Mouse (Mus musculus) limb, embryonic 14.5 days (tissue): ENCODE measurements around the gene Tns3. TPM values are rescaled to one million over a fixed set of nuclear protein-coding genes. Genes with fewer than 3 reads are reported as not detected.

Experiments
- ATAC-seq: fragments of 200-750 bp; cut with Nextera tagmentation; 2 replicates; pipeline ENCODE4 v1.8.0; 2017; ENCODE audit warnings: low read depth, moderate number of reproducible peaks, moderate TSS enrichment; ENCODE audit not compliant: low FRiP score
- DNase-seq: peaks from one replicate; pipeline ENCODE4 v3.0.0-alpha.2; 2015; ENCODE audit warnings: low spot score
- H3K27ac ChIP-seq: fragments of 300-500 bp; sonication (generic); replicated peaks from 2 replicates; pipeline ENCODE4 v1.5.1; 2014; ENCODE audit warnings: low read depth, mild to moderate bottlenecking, low read length, moderate library complexity, mixed read lengths
- H3K27me3 ChIP-seq: fragments of 300-500 bp; sonication (generic); 2 replicates; pipeline ENCODE4 v1.6.1; 2014; ENCODE audit warnings: low read length, mixed read lengths; ENCODE audit not compliant: control insufficient read depth, insufficient read depth
- H3K36me3 ChIP-seq: fragments of 300-500 bp; sonication (generic); 2 replicates; pipeline ENCODE4 v1.6.1; 2014; ENCODE audit warnings: mild to moderate bottlenecking, low read length, moderate library complexity, mixed read lengths; ENCODE audit not compliant: control insufficient read depth, insufficient read depth
- H3K4me1 ChIP-seq: fragments of 300-500 bp; sonication (generic); 2 replicates; pipeline ENCODE4 v1.6.1; 2014; ENCODE audit warnings: antibody characterized with exemption, low read length, mixed read lengths; ENCODE audit not compliant: control insufficient read depth, insufficient read depth
- H3K4me2 ChIP-seq: fragments of 300-500 bp; sonication (generic); replicated peaks from 2 replicates; pipeline ENCODE4 v1.6.1; 2014; ENCODE audit warnings: low read depth, mild to moderate bottlenecking, low read length, moderate library complexity; ENCODE audit not compliant: severe bottlenecking
- H3K4me3 ChIP-seq: fragments of 300-500 bp; sonication (generic); replicated peaks from 2 replicates; pipeline ENCODE4 v1.5.1; 2014; ENCODE audit warnings: low read length
- H3K9ac ChIP-seq: fragments of 300-500 bp; sonication (generic); 2 replicates; pipeline ENCODE4 v1.6.1; 2014; ENCODE audit warnings: mild to moderate bottlenecking, low read depth, low read length, moderate library complexity; ENCODE audit not compliant: severe bottlenecking
- H3K9me3 ChIP-seq: fragments of 300-500 bp; sonication (generic); 2 replicates; pipeline ENCODE4 v1.6.1; 2016; ENCODE audit warnings: low read length; ENCODE audit not compliant: control insufficient read depth
- POLR2A ChIP-seq: fragments of 200-500 bp; IDR thresholded peaks from 2 replicates; pipeline ENCODE4 v1.8.0; 2012; ENCODE audit warnings: inconsistent platforms, mild to moderate bottlenecking, moderate library complexity, borderline replicate concordance; ENCODE audit not compliant: insufficient read depth, insufficient read length; ENCODE audit errors: extremely low read depth
- WGBS: fragments of 180-500 bp; shearing (Covaris S2); extraction: QIAGEN DNeasy Blood & Tissue Kit; methylation state at CpG from one replicate; pipeline ENCODE4 v1.1.7; 2014; 5-methylcytosine and 5-hydroxymethylcytosine counted together
- polyA plus RNA-seq, 2 experiments: library from polyadenylated mRNA; depleted of rRNA in 1 of 2; stranded (reverse) in 1 of 2; unstranded in 1 of 2; fragments of >200 nt; fragmentation: Nextera tagmentation in 1 of 2; extraction: Ambion mirVana in 1 of 2; gene quantifications; 2 replicates each; pipeline versions ENCODE4 v1.2.1 to v1.2.3; 2012 to 2014

Tns3 gene
- polyA plus RNA-seq, 2 experiments = 27.4 to 59.1 TPM

DNA sequence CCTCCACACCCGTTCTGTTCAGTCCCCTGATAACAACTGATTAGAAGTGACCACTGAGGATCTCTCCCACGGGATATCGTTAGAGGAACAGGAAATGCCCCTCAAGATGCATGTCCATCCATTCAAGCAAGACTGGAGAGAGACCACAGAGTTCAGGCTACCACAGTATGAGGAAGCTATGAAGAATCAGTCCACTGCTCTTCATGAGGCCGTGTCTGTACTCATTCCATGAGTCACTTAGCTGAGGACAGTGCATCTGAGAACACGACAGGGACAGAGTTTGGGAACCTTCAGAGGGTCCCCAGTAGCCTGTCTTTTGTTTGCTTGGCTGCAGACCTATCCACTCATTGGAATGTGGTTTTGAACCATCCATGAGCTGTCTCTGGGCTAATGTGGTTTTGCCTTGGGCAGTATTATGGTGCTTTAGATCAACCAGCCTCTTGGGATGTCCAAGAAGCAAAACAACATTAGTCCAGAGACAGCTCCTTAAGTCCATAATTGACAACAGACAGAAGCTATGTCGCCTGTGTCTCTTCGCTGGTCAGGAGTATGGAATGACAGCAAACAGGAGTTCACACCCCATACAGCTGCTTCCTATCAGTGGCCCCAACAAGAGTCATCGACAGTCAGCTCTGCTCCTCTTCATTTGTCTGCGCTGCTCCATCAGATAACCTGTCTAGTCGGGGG lies 37.7 kb upstream of the Tns3 start:
- 53% methylated on average over 10 of the region's 10 CpGs for WGBS
- DNase-seq (no peak), ATAC-seq (no peak)
- Histone ChIP-seq H3K36me3 (no peaks in the 10 kb centered on the region), H3K4me3 (no peak overlapping the region), H3K27ac (no peak overlapping the region), H3K4me1 (peaks cover 10% of the 10 kb centered on the region; the same call in 1 of the 2 replicates), H3K9me3 (no peaks in the 10 kb centered on the region), H3K4me2 (no peak overlapping the region), H3K27me3 (no peaks in the 10 kb centered on the region), H3K9ac (no peak overlapping the region)
- no peak for TF ChIP-seq POLR2A

DNA sequence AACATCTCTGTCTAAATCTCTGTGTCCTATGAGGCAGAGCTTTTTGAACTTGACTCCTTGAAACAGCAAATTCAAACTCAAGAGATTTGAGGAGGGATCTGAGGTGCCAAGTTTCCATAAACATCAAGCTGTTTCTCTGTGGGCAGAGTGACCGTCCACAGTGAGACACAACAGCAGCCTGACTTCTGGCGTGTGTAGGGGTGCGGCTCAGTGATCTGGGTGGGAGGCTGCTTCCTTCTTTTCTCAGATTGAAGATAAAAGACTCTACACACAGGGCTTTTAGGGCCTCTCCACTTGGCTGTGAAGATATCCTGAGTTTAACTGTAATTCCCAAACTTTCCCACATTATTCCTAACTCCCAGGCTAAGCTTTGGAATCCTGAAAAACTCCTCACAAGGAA lies 37.1 kb upstream of the Tns3 start:
- no peak overlapping the region for H3K4me2 ChIP-seq
- H3K9ac ChIP-seq = no peak overlapping the region
- no peak overlapping the region for H3K27ac ChIP-seq
- H3K4me1 ChIP-seq = peaks cover 10% of the 10 kb centered on the region; the same call in 1 of the 2 replicates
- TF ChIP-seq POLR2A = no peak
- no peaks in the 10 kb centered on the region for H3K27me3 ChIP-seq
- no peaks in the 10 kb centered on the region for H3K36me3 ChIP-seq
- DNase-seq (no peak), ATAC-seq (no peak)
- 65% methylated on average over 3 of the region's 3 CpGs for WGBS
- no peaks in the 10 kb centered on the region for H3K9me3 ChIP-seq
- no peak overlapping the region for H3K4me3 ChIP-seq

DNA sequence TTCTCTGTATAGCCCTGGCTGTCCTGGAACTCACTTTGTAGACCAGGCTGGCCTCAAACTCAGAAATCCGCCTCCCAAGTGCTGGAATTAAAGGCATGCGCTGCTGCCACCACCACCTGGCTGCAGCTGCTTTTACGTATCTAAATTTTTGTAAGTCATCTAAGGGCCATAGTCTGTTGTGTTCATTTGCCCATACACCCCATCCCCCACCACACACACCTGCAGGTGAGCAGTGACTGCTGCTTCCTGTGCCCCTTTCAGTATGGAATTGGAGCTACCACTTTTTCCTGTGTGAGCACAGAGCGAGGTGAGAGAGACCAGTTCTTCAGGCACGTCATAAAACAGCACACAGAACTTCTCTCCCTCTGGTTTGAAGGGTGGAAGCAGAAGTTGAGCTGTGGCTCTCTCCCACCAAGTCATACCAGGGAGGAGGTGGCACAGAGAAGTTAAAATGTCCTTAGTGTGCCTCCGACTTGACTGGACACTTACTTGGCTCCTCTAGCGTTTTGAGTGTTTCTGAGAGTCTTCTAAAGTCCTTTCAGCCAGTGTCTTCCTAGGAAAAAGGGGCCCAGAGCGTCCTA lies 36.4 kb upstream of the Tns3 start:
- 58% methylated on average over 8 of the region's 8 CpGs for whole genome bisulfite sequencing
- H3K4me2 ChIP-seq = no peak overlapping the region
- no peaks in the 10 kb centered on the region for H3K9me3 ChIP-seq
- H3K27ac ChIP-seq = no peak overlapping the region
- DNase-seq = no peak
- no peak overlapping the region for H3K9ac ChIP-seq
- no peaks in the 10 kb centered on the region for H3K27me3 ChIP-seq
- H3K36me3 ChIP-seq = no peaks in the 10 kb centered on the region
- peaks cover 10% of the 10 kb centered on the region; the same call in 1 of the 2 replicates for H3K4me1 ChIP-seq
- no peak for TF ChIP-seq POLR2A
- no peak for ATAC-seq
- H3K4me3 ChIP-seq = no peak overlapping the region

DNA sequence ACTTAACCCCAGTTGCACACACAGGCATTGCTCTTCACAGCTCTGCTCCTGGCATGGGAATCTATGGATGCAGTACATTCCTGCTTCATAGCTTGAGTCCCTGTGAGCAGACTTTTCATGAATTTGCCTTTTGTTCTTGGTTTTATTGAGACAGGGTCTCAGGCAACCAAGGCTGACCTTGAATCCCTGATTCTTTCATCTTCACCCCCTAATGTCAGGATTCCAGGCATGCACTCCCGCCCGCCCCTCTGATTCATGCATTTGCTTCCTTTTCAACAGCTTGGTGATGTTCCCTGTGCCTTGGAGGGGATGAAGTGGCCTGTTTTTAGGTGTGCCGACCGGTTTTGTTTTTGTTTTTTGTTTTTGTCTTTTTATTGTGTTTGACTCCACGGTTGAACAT lies 35.4 kb upstream of the Tns3 start:
- H3K4me3 ChIP-seq = no peak overlapping the region
- no peaks in the 10 kb centered on the region for H3K9me3 ChIP-seq
- WGBS = 77% methylated on average over 5 of the region's 5 CpGs
- ATAC-seq (no peak), DNase-seq (no peak)
- no peak for TF ChIP-seq POLR2A
- no peak overlapping the region for H3K4me2 ChIP-seq
- H3K9ac ChIP-seq = no peak overlapping the region
- H3K36me3 ChIP-seq = no peaks in the 10 kb centered on the region
- no peaks in the 10 kb centered on the region for H3K27me3 ChIP-seq
- peaks cover 10% of the 10 kb centered on the region; the same call in 1 of the 2 replicates for H3K4me1 ChIP-seq
- H3K27ac ChIP-seq = no peak overlapping the region

DNA sequence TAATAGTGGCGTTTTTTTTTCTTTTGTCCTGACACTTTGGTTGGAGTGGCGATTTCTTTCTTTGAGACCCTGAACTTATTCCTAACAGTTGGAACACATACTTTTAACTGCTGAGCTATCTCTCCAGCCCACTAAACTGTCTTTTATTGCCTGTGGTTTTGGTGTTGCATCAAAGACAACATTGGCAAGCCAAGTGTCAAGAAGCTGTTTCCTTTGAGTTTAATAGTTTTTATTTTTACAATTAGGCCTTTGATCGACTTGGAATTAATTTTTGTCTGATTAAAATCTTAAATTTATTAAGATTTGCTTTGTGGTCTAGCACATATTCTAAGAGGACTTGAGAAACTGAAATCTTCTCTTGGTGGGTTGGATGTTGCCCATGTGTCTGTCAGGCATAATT lies 33.3 kb upstream of the Tns3 start:
- Histone ChIP-seq H3K9me3 (no peaks in the 10 kb centered on the region), H3K27ac (no peak overlapping the region), H3K27me3 (no peaks in the 10 kb centered on the region), H3K4me1 (peaks cover 18% of the 10 kb centered on the region), H3K4me3 (no peak overlapping the region), H3K9ac (no peak overlapping the region), H3K36me3 (no peaks in the 10 kb centered on the region), H3K4me2 (no peak overlapping the region)
- 82% methylated on average over 3 of the region's 3 CpGs for WGBS
- no peak for ATAC-seq
- TF ChIP-seq POLR2A = no peak
- DNase-seq = no peak
